Mouse (Mus musculus) hindbrain, embryonic 16.5 days (tissue): ENCODE measurements around the gene Zfp2. TPM values are rescaled to one million over a fixed set of nuclear protein-coding genes. Genes with fewer than 3 reads are reported as not detected.

Experiments used
- ATAC-seq: fragments of 200-750 bp; cut with Nextera tagmentation; 2 replicates; pipeline ENCODE4 v1.8.0; 2017; ENCODE audit warnings: moderate TSS enrichment, moderate library complexity
- H3K27ac ChIP-seq: fragments of 300-500 bp; sonication (generic); 2 replicates; pipeline ENCODE4 v1.5.1; 2014; ENCODE audit warnings: low read depth, mild to moderate bottlenecking, control low read depth, low read length, moderate library complexity
- H3K27me3 ChIP-seq: fragments of 300-500 bp; sonication (generic); replicated peaks from 2 replicates; pipeline ENCODE4 v1.6.1; 2014; ENCODE audit warnings: low read length; ENCODE audit not compliant: control insufficient read depth, insufficient read depth
- H3K36me3 ChIP-seq: fragments of 300-500 bp; sonication (generic); 2 replicates; pipeline ENCODE4 v1.6.1; 2014; ENCODE audit warnings: mild to moderate bottlenecking, low read length, moderate library complexity, mixed read lengths; ENCODE audit not compliant: control insufficient read depth, insufficient read depth
- H3K4me1 ChIP-seq: fragments of 300-500 bp; sonication (generic); 2 replicates; pipeline ENCODE4 v1.6.1; 2014; ENCODE audit warnings: low read depth, low read length; ENCODE audit not compliant: control insufficient read depth, insufficient read depth
- H3K4me2 ChIP-seq: fragments of 300-500 bp; sonication (generic); 2 replicates; pipeline ENCODE4 v1.6.1; 2014; ENCODE audit warnings: mild to moderate bottlenecking, low read length, control low read depth, moderate library complexity
- H3K4me3 ChIP-seq: fragments of 300-500 bp; sonication (generic); 2 replicates; pipeline ENCODE4 v1.5.1; 2014; ENCODE audit warnings: mild to moderate bottlenecking, low read length, control low read depth, moderate library complexity
- H3K9ac ChIP-seq: fragments of 300-500 bp; sonication (generic); 2 replicates; pipeline ENCODE4 v1.6.1; 2014; ENCODE audit warnings: low read depth, mild to moderate bottlenecking, control low read depth, low read length, moderate library complexity
- H3K9me3 ChIP-seq: fragments of 300-500 bp; sonication (generic); 2 replicates; pipeline ENCODE4 v1.6.1; 2014; ENCODE audit warnings: mild to moderate bottlenecking, low read length, moderate library complexity; ENCODE audit not compliant: control insufficient read depth
- WGBS: fragments of 180-500 bp; shearing (Covaris S2); extraction: QIAGEN DNeasy Blood & Tissue Kit; methylation state at CpG from one replicate; pipeline ENCODE4 v1.1.7; 2014; 5-methylcytosine and 5-hydroxymethylcytosine counted together
- polyA plus RNA-seq: library from polyadenylated mRNA; unstranded; fragments of >200 nt; fragmentation: Nextera tagmentation; extraction: Ambion mirVana; gene quantifications from 2 replicates; pipeline ENCODE4 v1.2.1, GENCODE M21; 2015

The Zfp2 gene
- polyA plus RNA-seq, 1 experiment from 2014 or later, result 41.3 TPM

DNA sequence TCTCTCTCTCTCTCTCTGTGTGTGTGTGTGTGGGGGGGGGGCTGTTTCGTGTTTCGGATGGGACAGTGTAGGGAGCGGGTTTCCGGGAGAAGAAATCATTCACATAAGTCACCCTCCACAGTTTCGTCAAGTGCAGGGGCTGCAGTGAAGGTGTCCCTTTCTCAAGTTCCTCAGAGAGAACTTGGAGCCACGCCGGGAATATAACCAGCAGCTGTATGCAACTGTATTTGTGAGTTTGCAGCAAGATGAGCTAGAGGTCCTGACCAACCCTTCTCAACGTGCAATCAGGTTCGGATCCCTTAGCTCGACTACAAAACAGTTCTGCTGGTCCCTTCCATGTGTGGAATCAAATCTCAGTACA, 29.1 kb downstream of the Zfp2 start:
- Histone ChIP-seq H3K9ac (peak overlapping the region; percentile 75), H3K4me3 (peak overlapping the region; percentile 49), H3K9me3 (no peaks in the 10 kb centered on the region), H3K36me3 (peaks cover 18% of the 10 kb centered on the region), H3K4me2 (peak overlapping the region; percentile 86), H3K27ac (peak overlapping the region; percentile 64), H3K27me3 (no peaks in the 10 kb centered on the region), H3K4me1 (peaks cover 8% of the 10 kb centered on the region)
- ATAC-seq, result peak; percentile 31
- 23% methylated on average over 10 of the region's 10 CpGs for WGBS

DNA sequence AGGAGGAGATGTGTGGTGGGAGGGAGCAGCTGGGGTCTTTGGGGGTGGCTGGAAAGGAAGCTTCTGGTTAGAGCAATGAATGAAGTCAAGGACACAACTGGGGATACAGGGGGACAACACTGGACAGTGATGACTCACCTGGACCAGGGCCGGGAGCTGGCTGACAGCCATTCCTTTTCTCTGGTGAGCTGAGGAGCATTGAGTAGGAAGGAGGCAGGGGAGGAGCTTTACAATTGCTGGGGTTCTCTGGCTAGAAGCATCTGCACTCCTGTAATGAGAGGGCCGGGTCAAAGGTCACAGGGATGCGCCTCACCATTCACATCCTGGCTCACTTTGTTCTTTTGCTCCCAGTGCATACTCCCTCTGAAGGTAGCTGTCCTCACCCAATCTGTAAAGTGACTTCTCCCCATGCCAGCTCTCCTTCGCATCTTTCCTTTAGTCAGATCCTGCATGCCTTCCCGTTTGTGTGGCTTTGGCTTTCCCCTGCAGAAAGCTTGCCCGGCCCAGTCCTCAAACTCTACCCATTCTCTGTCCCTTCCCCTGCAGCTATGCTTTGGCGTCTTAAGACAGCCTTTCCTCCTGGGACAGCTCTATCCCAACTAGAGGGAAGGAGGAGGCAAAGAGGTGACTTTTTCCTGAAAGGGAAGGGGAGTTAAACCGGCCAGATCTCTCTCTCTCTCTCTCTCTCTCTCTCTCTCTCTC, 29.6 kb downstream of the Zfp2 start:
- Histone ChIP-seq H3K36me3 (peaks cover 18% of the 10 kb centered on the region), H3K4me1 (peaks cover 8% of the 10 kb centered on the region), H3K9ac (peak overlapping the region; percentile 75), H3K27ac (no peak overlapping the region), H3K4me2 (peak overlapping the region; percentile 86), H3K9me3 (no peaks in the 10 kb centered on the region), H3K4me3 (peak overlapping the region; percentile 49), H3K27me3 (no peaks in the 10 kb centered on the region)
- no peak for ATAC-seq
- WGBS, result 34% methylated on average over 8 of the region's 8 CpGs

DNA sequence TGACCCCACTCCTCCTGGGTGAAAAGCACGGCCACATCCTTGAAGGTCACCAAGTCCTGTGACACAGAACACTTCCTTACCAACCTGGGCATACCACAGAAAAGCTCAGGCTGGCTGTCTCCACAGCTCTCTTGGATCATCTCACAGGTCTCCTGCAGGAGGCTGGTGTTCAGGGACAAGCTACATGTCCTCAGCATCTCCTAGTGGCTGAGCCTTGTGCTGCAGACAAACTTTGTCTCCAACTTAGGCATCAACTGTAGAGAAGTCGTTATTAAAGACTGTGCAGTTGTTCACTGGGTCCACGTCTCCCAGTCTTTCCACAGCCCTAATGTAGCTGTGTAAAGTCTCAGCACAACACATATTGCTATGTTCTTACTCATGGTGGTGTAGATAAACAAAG, 32.2 kb downstream of the Zfp2 start:
- WGBS, result 86% methylated on average over 3 of the region's 3 CpGs
- Histone ChIP-seq H3K9me3 (no peaks in the 10 kb centered on the region), H3K4me3 (no peak overlapping the region), H3K4me2 (no peak overlapping the region), H3K36me3 (peaks cover 30% of the 10 kb centered on the region), H3K27me3 (no peaks in the 10 kb centered on the region), H3K9ac (no peak overlapping the region), H3K4me1 (peaks cover 8% of the 10 kb centered on the region), H3K27ac (no peak overlapping the region)
- ATAC-seq, result no peak

DNA sequence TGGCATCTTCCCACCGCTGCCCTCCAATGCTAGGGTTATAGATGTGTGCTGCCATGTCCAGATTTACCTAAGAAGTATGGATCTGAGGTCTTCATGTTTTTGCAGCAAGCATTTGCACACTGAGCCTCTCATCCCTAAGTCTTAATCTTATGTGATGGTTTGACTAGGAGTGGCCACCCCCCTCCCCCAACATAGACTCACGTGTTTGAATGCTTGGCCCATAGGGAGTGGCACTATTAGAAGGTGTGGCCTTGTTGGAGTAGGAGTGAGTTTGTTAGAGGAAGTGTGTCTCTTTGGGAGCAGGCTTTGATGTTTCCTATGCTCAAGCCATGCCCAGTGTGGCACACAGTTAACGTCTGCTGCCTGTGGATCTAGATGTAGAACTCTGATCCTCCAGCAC, 37.3 kb downstream of the Zfp2 start:
- Histone ChIP-seq H3K27ac (no peak overlapping the region), H3K9ac (no peak overlapping the region), H3K4me3 (no peak overlapping the region), H3K4me2 (no peak overlapping the region), H3K27me3 (no peaks in the 10 kb centered on the region), H3K36me3 (peaks cover 60% of the 10 kb centered on the region), H3K9me3 (peaks cover 9% of the 10 kb centered on the region), H3K4me1 (no peaks in the 10 kb centered on the region)
- ATAC-seq, result no peak
- 95% methylated on average over 3 of the region's 3 CpGs for WGBS

DNA sequence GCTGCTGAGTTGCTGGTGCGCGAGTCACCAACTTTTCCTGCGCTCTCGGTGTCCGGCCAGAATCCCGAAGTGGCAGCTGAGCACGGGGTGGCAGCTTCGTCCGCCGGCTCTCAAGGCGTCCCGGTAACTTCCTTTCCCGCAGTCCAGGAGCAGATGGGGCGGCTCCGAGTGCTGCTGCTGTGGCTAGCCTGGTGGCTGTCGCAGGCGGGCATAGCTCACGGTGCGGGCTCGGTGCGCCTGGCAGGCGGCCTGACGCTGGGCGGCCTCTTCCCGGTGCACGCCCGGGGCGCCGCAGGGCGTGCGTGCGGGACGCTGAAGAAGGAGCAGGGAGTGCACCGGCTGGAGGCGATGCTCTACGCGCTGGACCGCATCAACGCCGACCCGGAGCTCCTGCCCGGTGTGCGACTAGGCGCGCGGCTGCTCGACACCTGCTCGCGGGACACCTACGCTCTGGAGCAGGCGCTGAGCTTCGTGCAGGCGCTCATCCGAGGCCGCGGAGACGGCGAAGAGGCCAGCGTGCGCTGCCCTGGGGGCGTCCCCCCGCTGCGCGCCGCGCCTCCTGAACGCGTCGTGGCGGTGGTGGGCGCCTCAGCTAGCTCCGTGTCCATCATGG, 64.9 kb downstream of the Zfp2 start:
- H3K27me3 ChIP-seq, result peaks cover 41% of the 10 kb centered on the region

DNA sequence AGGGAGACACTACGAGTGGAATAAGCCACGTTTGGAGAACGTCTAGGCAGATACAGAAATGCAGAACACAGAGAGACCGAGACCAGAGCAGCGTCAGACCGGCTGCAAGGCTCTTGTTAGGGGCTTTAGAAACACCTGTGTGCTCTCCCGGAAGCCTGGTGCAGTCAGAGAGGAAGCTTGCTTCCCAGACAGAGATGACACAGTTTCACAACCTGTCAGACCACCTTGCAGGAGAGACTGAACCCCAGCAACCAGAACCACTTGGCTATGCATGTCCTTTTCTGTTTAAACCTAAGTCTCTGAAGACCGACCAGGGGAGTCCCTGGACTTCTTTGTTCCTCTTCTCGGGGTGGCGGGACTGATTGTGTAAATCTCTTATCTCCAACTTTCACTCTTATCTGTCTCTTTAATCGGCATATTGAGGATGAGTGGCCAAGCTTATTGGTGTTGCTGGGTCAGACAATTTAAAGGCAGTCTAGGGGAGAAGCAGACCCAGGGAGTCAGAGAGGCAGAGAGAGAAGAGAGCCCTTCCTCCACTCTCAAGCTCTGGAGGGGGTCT, 65.7 kb downstream of the Zfp2 start, which contains the start of gene Grm6:
Grm6 (plus strand) TSS at position 509 of the 559 bp plus-strand sequence.
- under 1% methylated on average over 11 of the region's 11 CpGs for WGBS
- peak within 1 kb of the TSS; percentile 63 for H3K9ac ChIP-seq
- no peak within 1 kb of the TSS for H3K27ac ChIP-seq
- no peak for ATAC-seq
- H3K36me3 ChIP-seq, result no peaks in the 10 kb centered on the region
- peak within 1 kb of the TSS; percentile 94 for H3K4me2 ChIP-seq
- peaks cover 41% of the 10 kb centered on the region for H3K27me3 ChIP-seq
- peaks cover 10% of the 10 kb centered on the region for H3K4me1 ChIP-seq
- no peaks in the 10 kb centered on the region; the same call in 1 of the 2 replicates for H3K9me3 ChIP-seq
- peak within 1 kb of the TSS; percentile 50 for H3K4me3 ChIP-seq

More for the DNA sequence above, 64.9 kb downstream of the Zfp2 start:
- ATAC-seq, result no peak
- Histone ChIP-seq H3K36me3 (no peaks in the 10 kb centered on the region), H3K4me1 (peaks cover 10% of the 10 kb centered on the region), H3K4me3 (peak overlapping the region; percentile 50), H3K9ac (peak overlapping the region; percentile 63), H3K27ac (no peak overlapping the region), H3K9me3 (no peaks in the 10 kb centered on the region; the same call in 1 of the 2 replicates), H3K4me2 (peak overlapping the region; percentile 94)
- 0% methylated on average over 44 of the region's 72 CpGs for WGBS

DNA sequence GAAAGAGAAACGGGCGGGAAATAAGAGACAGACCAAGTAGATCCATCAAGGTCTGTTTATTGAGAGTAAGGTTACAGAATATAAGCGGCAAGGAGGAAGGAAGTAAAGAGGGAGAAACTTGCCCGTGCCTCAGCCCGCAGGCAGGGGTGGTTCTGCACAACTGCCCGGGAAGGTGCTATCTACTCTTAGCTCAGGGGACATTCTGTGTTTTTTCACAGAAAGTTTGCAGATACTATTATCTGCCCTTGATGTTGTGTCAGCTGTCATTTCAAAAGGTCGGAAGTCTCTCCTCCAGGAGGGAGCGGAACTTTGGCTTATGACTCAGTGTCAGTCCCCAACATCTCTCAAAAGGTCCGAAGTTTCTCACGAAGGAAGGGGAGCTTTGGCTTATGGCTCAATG, 66.7 kb downstream of the Zfp2 start:
- H3K4me2 ChIP-seq, result no peak overlapping the region
- H3K27ac ChIP-seq, result no peak overlapping the region
- H3K9me3 ChIP-seq, result no peaks in the 10 kb centered on the region; the same call in 1 of the 2 replicates
- WGBS, result 7% methylated on average over 10 of the region's 10 CpGs
- H3K36me3 ChIP-seq, result no peaks in the 10 kb centered on the region
- no peak for ATAC-seq
- no peak overlapping the region for H3K9ac ChIP-seq
- no peak overlapping the region for H3K4me3 ChIP-seq
- H3K4me1 ChIP-seq, result peaks cover 10% of the 10 kb centered on the region
- peaks cover 41% of the 10 kb centered on the region for H3K27me3 ChIP-seq

Other genes with a start within 250 kb of the Zfp2 start
- 45.5 and 55.0 TPM in 2 replicates for gene Zfp354c, start 88.4 kb downstream of the Zfp2 start, polyA plus RNA-seq
- gene Zfp879, start 74.6 kb downstream of the Zfp2 start, polyA plus RNA-seq, result 1.6 and 2.1 TPM in 2 replicates
- 0.04 TPM in 1 of 2 replicates, not detected in the other for gene Grm6, start 65.5 kb downstream of the Zfp2 start, polyA plus RNA-seq
- 10.8 and 11.1 TPM in 2 replicates for gene Zfp454, start 28.5 kb downstream of the Zfp2 start, polyA plus RNA-seq
- 4.7 and 4.9 TPM in 2 replicates for gene Zfp354b, start 15.5 kb upstream of the Zfp2 start, polyA plus RNA-seq
- gene 4933414I15Rik, start 27.6 kb upstream of the Zfp2 start, polyA plus RNA-seq, result not detected in 2 replicates
- not detected in 2 replicates for gene Prop1, start 37.6 kb upstream of the Zfp2 start, polyA plus RNA-seq
- not detected in 2 replicates for gene Olfr1378, start 50.4 kb upstream of the Zfp2 start, polyA plus RNA-seq
- not detected in 2 replicates for gene Olfr1377, start 65.8 kb upstream of the Zfp2 start, polyA plus RNA-seq
- gene Olfr51, start 87.4 kb upstream of the Zfp2 start, polyA plus RNA-seq, result not detected in 2 replicates
- not detected in 2 replicates for gene Olfr54, start 98.1 kb upstream of the Zfp2 start, polyA plus RNA-seq
- gene Olfr1375, start 131.9 kb upstream of the Zfp2 start, polyA plus RNA-seq, result not detected in 2 replicates
- 13.2 TPM in 2 replicates for gene Zfp354a, start 143.1 kb upstream of the Zfp2 start, polyA plus RNA-seq